Mouse (Mus musculus): ENCODE measurements around the gene Cdpf1. TPM values are rescaled to one million over a fixed set of nuclear protein-coding genes. Genes with fewer than 3 reads are reported as not detected.
A peak's percentile ranks its signal among the peaks of the same experiment; 100 is the strongest.
"Not testable (repeated sequence)": the region's sequence is repeated elsewhere in the genome, so short reads cannot be mapped to it uniquely, and the experiment has no call there.

Gene Cdpf1
- total RNA-seq, 2 experiments from 2014 or later: 44.7 to 57.0 TPM

DNA sequence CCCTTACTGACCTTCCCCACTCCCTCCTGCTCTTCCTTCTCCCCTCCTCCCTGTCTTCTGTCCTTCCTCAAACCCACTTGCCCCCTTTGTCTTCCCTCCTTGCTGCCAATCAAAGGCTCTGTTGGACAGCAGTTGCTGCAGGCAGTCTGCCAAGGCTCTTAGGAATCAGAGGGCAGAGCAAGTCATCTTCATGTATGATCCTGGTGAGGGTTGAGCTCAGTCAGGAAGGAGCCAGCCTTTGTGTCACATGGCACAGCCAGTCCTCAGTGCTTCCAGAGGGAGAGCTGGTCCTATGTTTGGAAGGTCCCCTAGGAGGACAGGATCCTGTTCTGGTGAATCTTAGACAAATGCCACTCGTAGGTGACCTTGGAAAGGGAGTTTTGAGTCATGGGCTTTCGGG, 8.6 kb downstream of the Cdpf1 start:
- no peak for TF ChIP-seq CTCF (IDR thresholded peaks at IDR 0.05)
- DNase-seq: peak; percentile 45
- no peak overlapping the region for H3K27ac ChIP-seq
- H3K4me3 ChIP-seq: no peak overlapping the region
- intact Hi-C loops (cut with DNase I): no loop called here

DNA sequence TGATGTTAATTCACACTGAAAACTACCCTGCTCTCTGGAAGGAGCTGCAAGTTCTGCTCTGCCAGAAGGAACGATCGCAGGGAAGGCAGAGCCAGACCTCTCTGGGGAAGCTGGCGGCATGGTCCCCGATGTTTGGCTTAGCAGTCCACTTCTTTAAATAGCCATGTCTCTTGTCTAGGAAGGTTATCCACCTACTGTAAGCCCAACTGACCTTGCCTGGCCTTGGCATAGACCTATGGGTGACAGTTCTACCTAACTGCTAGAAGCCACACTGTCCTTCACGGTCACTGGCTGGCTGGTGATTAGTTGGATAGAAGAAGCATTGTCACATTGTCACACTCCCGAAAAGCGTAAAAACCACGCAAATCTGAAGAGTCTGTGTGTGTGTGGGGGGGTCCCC, 12.8 kb downstream of the Cdpf1 start:
- Histone ChIP-seq H3K4me3 (no peak overlapping the region), H3K27ac (peak overlapping the region; percentile 59)
- TF ChIP-seq CTCF (IDR thresholded peaks at IDR 0.05): no peak
- intact Hi-C loops (cut with DNase I): no loop called here
- DNase-seq: peak; percentile 68

DNA sequence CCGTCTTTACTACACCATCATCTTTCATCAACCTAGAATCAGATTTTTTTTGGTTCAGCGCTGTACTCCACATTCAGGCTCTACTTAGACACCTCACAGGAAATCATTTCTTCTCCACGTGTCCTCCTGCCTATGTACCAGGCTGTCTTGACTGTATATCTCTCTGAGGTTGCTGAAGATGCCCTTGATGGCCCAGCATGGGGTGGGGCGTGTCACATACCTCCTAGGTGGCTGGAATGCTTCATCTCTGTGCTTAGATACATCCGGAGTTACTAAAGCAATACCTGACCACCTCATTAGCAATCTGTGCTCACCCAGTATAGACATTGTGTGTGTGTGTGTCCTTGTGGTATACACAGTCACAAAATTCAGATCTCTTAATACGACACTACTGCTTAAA, 16.0 kb downstream of the Cdpf1 start:
- DNase-seq: no peak
- TF ChIP-seq CTCF (IDR thresholded peaks at IDR 0.05): no peak
- intact Hi-C loops (cut with DNase I): no loop called here
- Histone ChIP-seq H3K27ac (no peak overlapping the region), H3K4me3 (no peak overlapping the region)

DNA sequence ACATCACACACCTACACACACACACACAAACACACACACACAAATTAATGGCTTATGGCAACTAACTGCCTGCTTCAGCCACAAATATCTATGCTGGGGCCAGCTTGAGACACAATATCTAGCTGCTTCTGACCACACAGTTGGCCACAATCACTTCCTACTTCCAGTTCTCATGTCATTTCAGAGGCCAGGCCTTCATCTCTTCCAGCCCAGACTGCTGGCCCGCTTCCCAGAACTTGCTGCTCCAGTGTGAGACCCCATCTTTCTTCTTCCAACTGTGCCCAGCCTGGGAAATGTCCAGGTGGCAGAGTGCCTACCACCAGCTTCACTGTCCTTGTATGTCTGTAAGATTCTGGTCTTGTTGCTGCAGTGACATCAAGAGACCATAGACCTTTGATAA, 18.7 kb downstream of the Cdpf1 start:
- Histone ChIP-seq H3K27ac (no peak overlapping the region), H3K4me3 (no peak overlapping the region)
- intact Hi-C loops (cut with DNase I): no loop called here
- DNase-seq: peak; percentile 34
- TF ChIP-seq CTCF (IDR thresholded peaks at IDR 0.05): no peak

DNA sequence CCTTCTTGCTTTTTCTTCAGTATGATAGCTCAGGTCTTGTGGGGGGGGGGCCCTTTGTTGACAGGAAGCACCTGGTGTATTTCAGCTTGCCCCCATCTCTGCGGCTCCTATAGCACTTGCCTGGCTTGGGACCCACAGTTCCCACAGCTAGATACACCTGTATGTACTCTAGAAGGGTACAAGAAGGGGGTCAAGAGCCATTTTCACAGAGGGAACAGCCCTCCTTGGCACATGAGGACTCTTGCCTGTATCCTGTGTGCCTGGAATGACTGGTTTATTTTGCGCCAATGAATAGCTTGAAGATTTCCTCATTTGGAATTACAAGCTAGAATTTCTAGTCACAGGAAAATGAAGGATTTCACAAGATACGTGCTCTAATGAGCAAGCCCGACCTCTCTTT, 20.0 kb downstream of the Cdpf1 start:
- no peak for TF ChIP-seq CTCF (IDR thresholded peaks at IDR 0.05)
- Histone ChIP-seq H3K27ac (no peak overlapping the region), H3K4me3 (no peak overlapping the region)
- DNase-seq: no peak
- intact Hi-C loops (cut with DNase I): no loop called here

DNA sequence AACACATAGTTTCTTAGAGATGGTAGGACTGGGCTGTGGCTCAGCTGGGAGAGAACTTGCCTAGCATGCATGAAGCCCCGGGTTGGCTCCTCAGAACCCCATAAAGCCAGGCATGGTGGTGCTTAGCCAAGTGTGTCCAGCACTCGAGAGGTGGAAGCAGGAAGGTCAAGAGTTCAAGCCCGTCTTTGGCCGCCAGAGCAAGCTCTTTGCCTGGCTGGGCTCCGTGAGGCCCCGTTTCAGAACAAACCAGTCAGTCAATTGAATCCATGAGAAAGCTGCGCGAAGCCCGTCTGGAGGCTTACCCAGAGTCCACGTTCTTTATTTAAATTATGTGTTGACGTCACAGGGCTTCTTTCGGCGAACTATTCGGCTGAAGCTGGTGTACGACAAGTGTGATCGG, 22.9 kb downstream of the Cdpf1 start:
- H3K4me3 ChIP-seq: no peak overlapping the region
- intact Hi-C loops (cut with DNase I): no loop called here
- DNase-seq: no peak
- H3K27ac ChIP-seq: no peak overlapping the region
- no peak for TF ChIP-seq CTCF (IDR thresholded peaks at IDR 0.05)

DNA sequence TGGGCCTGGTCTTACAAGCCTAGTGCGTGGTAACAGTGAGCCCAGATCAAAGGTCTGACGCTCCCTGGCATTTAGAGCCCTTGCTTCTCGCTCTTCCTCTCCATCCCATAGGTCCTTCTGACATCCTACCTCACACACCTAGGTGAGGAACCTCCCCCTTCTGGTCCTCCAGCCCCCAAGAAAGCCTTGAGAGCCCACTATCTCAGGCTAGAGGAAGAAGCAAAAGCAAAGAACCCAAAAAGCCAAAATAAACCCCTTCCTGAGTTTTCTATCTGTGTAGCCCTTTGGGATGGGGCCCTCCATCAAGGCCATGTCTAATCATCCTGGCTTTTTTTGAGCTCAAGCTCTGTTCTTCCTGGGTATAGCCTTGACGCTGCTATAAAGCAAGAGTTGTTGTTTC, 23.4 kb downstream of the Cdpf1 start:
- TF ChIP-seq CTCF (IDR thresholded peaks at IDR 0.05): no peak
- H3K4me3 ChIP-seq: no peak overlapping the region
- no peak overlapping the region for H3K27ac ChIP-seq
- DNase-seq: no peak
- intact Hi-C loops (cut with DNase I): no loop called here

DNA sequence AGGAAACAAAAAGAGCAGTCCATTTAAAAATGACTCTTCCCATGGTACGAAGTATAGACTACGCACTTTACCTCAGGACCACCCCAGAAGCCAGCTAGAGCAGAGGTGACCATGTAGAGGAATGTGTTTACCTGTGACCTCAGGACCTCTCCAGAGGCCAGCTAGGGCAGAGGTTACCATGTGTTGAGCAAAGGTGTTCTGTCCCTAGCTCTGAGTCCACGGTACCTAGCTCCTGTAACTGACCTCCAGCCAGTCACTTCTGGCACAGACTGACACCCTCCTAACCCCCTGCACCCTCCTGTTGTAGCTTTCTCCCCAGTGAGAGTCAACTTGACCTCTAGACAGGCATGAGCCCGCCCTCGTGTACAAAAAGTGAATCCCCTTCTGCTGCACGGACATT, 24.0 kb downstream of the Cdpf1 start:
- DNase-seq: no peak
- no peak overlapping the region for H3K4me3 ChIP-seq
- no peak overlapping the region for H3K27ac ChIP-seq
- intact Hi-C loops (cut with DNase I): no loop called here
- TF ChIP-seq CTCF (IDR thresholded peaks at IDR 0.05): no peak

DNA sequence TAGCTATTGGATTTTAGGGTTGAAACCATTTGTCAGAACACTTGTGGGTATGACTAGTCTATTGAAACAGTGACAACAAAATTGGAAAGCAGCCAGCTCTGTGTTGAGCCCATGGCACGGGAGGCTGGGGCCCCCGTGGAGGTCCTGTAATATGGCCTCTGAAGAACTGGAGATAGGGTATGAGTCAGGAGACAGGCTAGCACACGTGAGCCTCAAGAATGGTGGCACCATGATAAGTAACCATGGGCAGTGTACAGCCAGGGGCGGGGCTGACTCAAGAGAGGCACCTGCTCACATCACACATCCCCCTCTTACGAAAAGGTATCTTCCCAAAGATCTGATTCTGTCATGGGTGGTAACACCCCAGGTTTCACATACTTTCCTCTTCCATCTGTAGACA, 24.8 kb downstream of the Cdpf1 start:
- intact Hi-C loops (cut with DNase I): no loop called here
- H3K27ac ChIP-seq: no peak overlapping the region

DNA sequence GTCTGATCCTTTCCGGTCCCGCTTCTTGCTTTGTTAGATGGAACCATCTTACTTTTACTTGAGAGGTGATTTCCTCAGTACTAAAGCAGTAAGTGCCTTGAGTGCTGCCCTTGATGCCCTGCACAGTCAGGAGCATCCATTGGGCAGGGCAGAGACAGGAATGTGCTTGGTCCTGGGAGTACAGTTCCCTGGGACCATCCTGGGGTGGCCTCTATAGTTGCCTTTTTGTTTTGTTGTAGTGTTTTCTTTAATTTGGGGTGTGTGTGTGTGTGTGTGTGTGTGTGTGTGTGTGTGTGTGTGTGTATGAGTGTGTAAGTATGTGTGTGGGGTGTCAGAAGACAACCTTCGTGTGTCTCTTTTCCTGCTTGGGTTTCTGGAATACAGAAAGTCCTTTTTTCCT, 27.2 kb downstream of the Cdpf1 start:
- intact Hi-C loops (cut with DNase I): no loop called here
- DNase-seq: no peak
- Histone ChIP-seq H3K27ac (no peak overlapping the region), H3K4me3 (no peak overlapping the region)
- no peak for TF ChIP-seq CTCF (IDR thresholded peaks at IDR 0.05)

More for the DNA sequence above, 24.8 kb downstream of the Cdpf1 start:
- TF ChIP-seq CTCF (IDR thresholded peaks at IDR 0.05): no peak
- no peak overlapping the region for H3K4me3 ChIP-seq
- DNase-seq: no peak

DNA sequence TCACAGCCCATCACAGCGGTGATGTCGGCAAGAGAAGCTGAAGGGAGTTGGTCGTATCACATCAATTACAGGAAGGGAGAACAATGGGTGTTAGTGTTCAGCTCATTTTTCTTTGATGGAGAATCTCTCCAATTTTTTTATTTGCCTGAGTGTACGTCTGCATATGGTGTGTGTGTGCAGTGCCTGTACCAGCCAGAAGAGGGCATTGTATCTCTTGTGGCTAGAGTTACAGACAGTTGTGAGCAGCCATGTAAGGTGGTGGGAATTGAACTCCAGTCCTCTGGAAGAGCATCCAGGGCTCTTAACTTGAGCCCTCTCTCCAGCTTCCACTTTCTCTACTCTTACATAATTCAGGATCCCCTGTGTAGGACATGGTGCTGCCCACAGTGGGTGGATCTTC, 28.4 kb downstream of the Cdpf1 start:
- DNase-seq: no peak
- Histone ChIP-seq H3K4me3 (no peak overlapping the region), H3K27ac (no peak overlapping the region)
- peak; percentile 15; the same call in 1 of the 2 replicates for TF ChIP-seq CTCF (IDR thresholded peaks at IDR 0.05)
- intact Hi-C loops (cut with DNase I): no loop called here

DNA sequence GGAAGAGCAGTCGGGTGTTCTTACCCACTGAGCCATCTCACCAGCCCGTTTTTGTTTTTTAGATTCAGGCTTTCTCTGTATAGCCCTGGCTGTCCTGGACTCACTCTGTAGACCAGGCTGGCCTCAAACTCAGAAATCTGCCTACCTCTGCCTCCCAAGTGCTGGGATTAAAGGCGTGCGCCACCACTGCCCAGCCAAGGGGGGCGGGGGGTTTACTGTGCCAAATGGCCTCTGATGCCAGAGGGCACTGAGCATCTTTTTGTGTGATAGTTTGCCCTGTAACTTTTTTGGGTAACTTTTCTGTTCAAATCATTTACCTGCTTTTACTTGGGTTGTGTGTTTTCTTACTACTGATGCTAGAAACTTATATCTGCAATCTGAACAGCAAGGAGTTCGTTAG, 32.6 kb downstream of the Cdpf1 start:
- intact Hi-C loops (cut with DNase I); DNase-seq; H3K27ac ChIP-seq; H3K4me3 ChIP-seq: not testable (repeated sequence)

DNA sequence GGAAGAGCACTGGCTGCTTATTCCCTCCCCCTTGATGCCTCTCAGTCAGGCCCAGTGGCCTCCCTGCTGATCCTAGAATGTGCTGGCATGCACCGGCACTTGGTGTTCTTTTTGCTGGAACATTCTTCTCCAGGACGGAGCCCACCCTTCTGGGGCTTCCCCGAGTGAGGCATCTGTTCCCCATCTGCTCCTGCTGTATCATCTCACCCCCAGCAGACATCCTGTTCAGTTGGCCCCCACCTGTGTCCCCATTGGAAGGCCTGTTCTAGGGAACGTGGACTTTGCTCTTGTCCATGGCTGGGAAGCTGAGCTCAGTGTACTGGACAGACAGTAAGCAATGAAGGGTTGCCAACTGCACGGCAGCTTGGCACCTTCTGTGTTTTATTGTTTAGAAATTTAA, 34.7 kb downstream of the Cdpf1 start:
- H3K27ac ChIP-seq: no peak overlapping the region
- peak; percentile 41 for DNase-seq

DNA sequence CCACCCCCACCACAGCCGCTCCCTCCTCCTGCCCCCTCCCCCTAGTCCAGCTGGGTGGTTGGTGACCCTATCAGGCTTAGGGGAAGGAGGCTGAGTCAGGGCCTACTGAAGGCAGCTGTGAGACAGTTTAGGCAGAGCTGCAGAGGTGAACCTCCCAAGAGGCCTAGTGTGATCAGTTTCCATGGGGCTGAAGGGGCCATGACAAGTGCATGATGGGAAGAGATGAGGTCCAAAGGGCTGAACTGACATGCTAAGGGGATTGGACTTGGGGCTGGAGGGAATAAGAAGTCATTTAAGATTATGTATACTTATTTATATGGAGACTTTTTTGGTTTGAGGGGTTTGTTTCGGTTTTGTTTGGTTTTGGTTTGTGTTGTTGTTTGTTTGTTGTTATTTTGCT, 35.3 kb downstream of the Cdpf1 start:
- Histone ChIP-seq H3K27ac (no peak overlapping the region), H3K4me3 (no peak overlapping the region)
- DNase-seq: no peak
- TF ChIP-seq CTCF (IDR thresholded peaks at IDR 0.05): no peak
- intact Hi-C loops (cut with DNase I): no loop called here

More for the DNA sequence above, 34.7 kb downstream of the Cdpf1 start:
- TF ChIP-seq CTCF (IDR thresholded peaks at IDR 0.05): no peak
- intact Hi-C loops (cut with DNase I): no loop called here
- H3K4me3 ChIP-seq: no peak overlapping the region

DNA sequence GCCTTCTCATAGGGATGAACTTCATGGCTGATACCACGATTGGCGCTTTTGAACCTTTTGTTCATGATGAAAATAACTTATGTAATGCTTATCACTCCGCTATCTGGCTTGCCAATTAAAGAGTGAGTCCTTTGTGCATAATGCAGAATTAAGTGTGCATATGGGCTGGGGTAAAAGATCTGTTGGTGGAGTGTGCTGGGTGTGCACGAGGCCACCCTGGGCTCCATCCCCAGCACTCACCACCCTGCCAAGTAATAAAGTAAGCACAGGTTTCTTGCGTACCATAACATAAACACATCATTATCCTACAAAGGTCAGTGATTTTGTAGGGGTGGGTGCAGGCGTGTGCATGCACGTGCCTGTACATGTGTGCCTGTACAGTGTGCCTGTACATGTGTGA, 36.5 kb downstream of the Cdpf1 start:
- intact Hi-C loops (cut with DNase I): no loop called here
- no peak for DNase-seq
- TF ChIP-seq CTCF (IDR thresholded peaks at IDR 0.05): no peak
- Histone ChIP-seq H3K27ac (no peak overlapping the region), H3K4me3 (no peak overlapping the region)

All from gastrocnemius, adult 2 months (tissue).